Mouse (Mus musculus): ENCODE measurements at regions not wholly inside any gene's neighbourhood (a gene's known extent, or its start where the extent isn't known, plus 50 kb on each side); places are given as distances from the start of the nearest gene placed in this dataset.
A peak's percentile ranks its signal among the peaks of the same experiment; 100 is the strongest.

- H3K4me3 ChIP-seq (ENCODE audit: insufficient read depth in 1 of 2, low read depth in 1 of 2, low read length in 2 of 2, poor library complexity in 1 of 2, severe bottlenecking in 1 of 2): no peak overlapping the region
- H3K27ac ChIP-seq (ENCODE audit: insufficient read depth, low read depth, low read length, poor library complexity, severe bottlenecking): peak overlapping the region; percentile 8; the same call in 1 of the 2 replicates
- in situ Hi-C loops (cut with MboI; ENCODE audit: low sequenced_read_pairs in 2 of 2, unreplicated experiment in 2 of 2): no loop called here
- H3K4me1 ChIP-seq (ENCODE audit: control insufficient read depth in 2 of 2, insufficient read depth in 2 of 2, low read length in 2 of 2, poor library complexity in 1 of 2): peaks cover 14 to 18% of the 10 kb centered on the region in 2 experiments; a peak in 3 of 4 replicates
- 0 out of 2 replicates have a peak overlapping the region, but pooled peaks have one; percentile 3 for H3K9ac ChIP-seq (ENCODE audit: insufficient read depth, low read depth, low read length, poor library complexity, severe bottlenecking)
- no peaks in the 10 kb centered on the region for H3K9me3 ChIP-seq (ENCODE audit: control insufficient read depth, insufficient read depth, low read depth, low read length)
- DNase-seq (ENCODE audit: low read depth, low spot score): peak; percentile 52
- no peaks in the 10 kb centered on the region for H3K36me3 ChIP-seq (ENCODE audit: control insufficient read depth, insufficient read depth, low read length, poor library complexity, severe bottlenecking)
- TF ChIP-seq ZNF384 (IDR thresholded peaks at IDR 0.05; ENCODE audit: low read depth, low read length) (no peak), HCFC1 (IDR thresholded peaks at IDR 0.05; ENCODE audit: borderline replicate concordance, insufficient read depth, low read length) (no peak), CHD2 (IDR thresholded peaks at IDR 0.05; ENCODE audit: low read depth, low read length) (no peak), MAFK (IDR thresholded peaks at IDR 0.05; ENCODE audit: insufficient read depth, low read depth, low read length) (no peak), ZC3H11A (IDR thresholded peaks at IDR 0.05; ENCODE audit: borderline replicate concordance, low read depth, low read length) (no peak)
These were observed 193.3 kb upstream of the Trib2 start for GRCm38 (mm10) chr12:16009822-16010620.

DNA sequence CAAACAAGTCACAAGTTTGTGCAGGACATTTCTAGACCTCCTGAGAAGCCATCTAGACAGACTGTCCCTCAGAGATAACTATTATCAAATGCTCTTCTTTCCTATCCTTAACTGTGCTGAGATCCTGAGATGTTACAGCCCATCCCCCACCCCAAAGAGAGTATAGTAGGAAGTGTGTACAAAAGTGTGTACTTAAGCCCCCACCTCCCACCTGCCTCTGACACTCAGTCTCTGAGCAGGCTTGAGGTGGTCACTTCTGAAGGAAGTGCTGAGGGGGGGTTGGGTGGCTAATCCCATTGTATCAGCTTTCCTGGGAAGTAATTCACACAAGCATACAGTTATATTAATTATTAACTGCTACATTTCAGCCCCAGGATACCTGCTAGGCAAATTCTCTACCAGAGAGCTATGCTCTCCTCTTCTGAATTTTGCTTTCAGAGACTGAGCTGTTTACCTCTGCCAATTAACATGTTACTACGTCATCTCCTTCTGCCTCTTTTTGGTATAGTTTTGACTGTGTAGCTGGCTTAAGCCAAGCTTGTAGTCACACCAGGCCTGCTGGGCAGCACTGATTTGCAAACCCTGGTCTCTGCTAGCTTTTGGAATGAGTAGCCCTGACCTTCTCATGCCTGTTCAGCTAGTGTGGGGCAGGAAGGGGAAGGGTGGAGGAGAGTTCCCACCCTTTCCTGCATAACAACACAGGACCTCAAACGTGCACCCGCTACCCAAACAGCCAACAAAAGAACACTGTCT, 192.2 kb upstream of the Trib2 start:
- Histone ChIP-seq H3K9ac (ENCODE audit: insufficient read depth, low read depth, low read length, poor library complexity, severe bottlenecking) (no peak overlapping the region), H3K4me1 (ENCODE audit: control insufficient read depth in 2 of 2, insufficient read depth in 2 of 2, low read length in 2 of 2, poor library complexity in 1 of 2) (peaks cover 14 to 17% of the 10 kb centered on the region in 2 experiments; a peak in 3 of 4 replicates), H3K9me3 (ENCODE audit: control insufficient read depth, insufficient read depth, low read depth, low read length) (no peaks in the 10 kb centered on the region), H3K27ac (ENCODE audit: insufficient read depth, low read depth, low read length, poor library complexity, severe bottlenecking) (peak overlapping the region; percentile 64; the same call in 1 of the 2 replicates), H3K36me3 (ENCODE audit: control insufficient read depth, insufficient read depth, low read length, poor library complexity, severe bottlenecking) (no peaks in the 10 kb centered on the region), H3K4me3 (ENCODE audit: insufficient read depth in 1 of 2, low read depth in 1 of 2, low read length in 2 of 2, poor library complexity in 1 of 2, severe bottlenecking in 1 of 2) (no peak overlapping the region)
- TF ChIP-seq MAFK (IDR thresholded peaks at IDR 0.05; ENCODE audit: insufficient read depth, low read depth, low read length) (no peak), ZNF384 (IDR thresholded peaks at IDR 0.05; ENCODE audit: low read depth, low read length) (no peak), ZC3H11A (IDR thresholded peaks at IDR 0.05; ENCODE audit: borderline replicate concordance, low read depth, low read length) (no peak), HCFC1 (IDR thresholded peaks at IDR 0.05; ENCODE audit: borderline replicate concordance, insufficient read depth, low read length) (no peak), CHD2 (IDR thresholded peaks at IDR 0.05; ENCODE audit: low read depth, low read length) (no peak)
- in situ Hi-C loops (cut with MboI; ENCODE audit: low sequenced_read_pairs in 2 of 2, unreplicated experiment in 2 of 2): no loop called here
- no peak for DNase-seq (ENCODE audit: low read depth, low spot score)

- H3K4me3 ChIP-seq (ENCODE audit: insufficient read depth in 1 of 2, low read depth in 1 of 2, low read length in 2 of 2, poor library complexity in 1 of 2, severe bottlenecking in 1 of 2): no peak overlapping the region
- H3K9ac ChIP-seq (ENCODE audit: insufficient read depth, low read depth, low read length, poor library complexity, severe bottlenecking): no peak overlapping the region
- TF ChIP-seq ZC3H11A (IDR thresholded peaks at IDR 0.05; ENCODE audit: borderline replicate concordance, low read depth, low read length): no peak
- in situ Hi-C loops (cut with MboI; ENCODE audit: low sequenced_read_pairs in 2 of 2, unreplicated experiment in 2 of 2): no loop called here
- H3K36me3 ChIP-seq (ENCODE audit: control insufficient read depth, insufficient read depth, low read length, poor library complexity, severe bottlenecking): no peaks in the 10 kb centered on the region
- no peak overlapping the region; the same call in 1 of the 2 replicates for H3K27ac ChIP-seq (ENCODE audit: insufficient read depth, low read depth, low read length, poor library complexity, severe bottlenecking)
- no peaks in the 10 kb centered on the region for H3K9me3 ChIP-seq (ENCODE audit: control insufficient read depth, insufficient read depth, low read depth, low read length)
- no peak for DNase-seq (ENCODE audit: low read depth, low spot score)
- H3K4me1 ChIP-seq (ENCODE audit: control insufficient read depth in 2 of 2, insufficient read depth in 2 of 2, low read length in 2 of 2, poor library complexity in 1 of 2): peaks cover 14 to 16% of the 10 kb centered on the region in 2 experiments; a peak in 3 of 4 replicates
These were observed 191.5 kb upstream of the Trib2 start for GRCm38 (mm10) chr12:16008261-16008660.

DNA sequence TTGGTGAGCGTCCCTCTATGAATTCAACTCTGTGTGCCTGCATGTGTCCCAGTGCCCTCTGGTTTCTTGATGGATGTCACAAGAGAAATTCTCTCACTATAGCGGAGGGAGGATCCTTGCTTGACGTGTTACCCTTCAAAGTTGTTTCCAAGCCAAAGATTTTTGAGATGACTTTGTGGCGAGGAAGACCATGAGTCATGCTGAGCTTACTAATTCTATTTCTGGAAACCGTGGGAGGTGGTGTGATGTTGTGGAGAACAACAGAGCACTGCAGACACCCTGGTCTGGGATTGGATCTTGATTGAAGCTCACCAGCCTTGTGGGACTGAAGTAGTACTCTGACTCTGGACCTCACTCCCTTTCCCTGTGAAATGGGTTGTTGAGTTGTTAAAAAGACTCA, 190.0 kb upstream of the Trib2 start:
- H3K4me3 ChIP-seq (ENCODE audit: insufficient read depth in 1 of 2, low read depth in 1 of 2, low read length in 2 of 2, poor library complexity in 1 of 2, severe bottlenecking in 1 of 2): no peak overlapping the region
- peaks cover 13 to 14% of the 10 kb centered on the region in 2 experiments; a peak in 3 of 4 replicates for H3K4me1 ChIP-seq (ENCODE audit: control insufficient read depth in 2 of 2, insufficient read depth in 2 of 2, low read length in 2 of 2, poor library complexity in 1 of 2)
- H3K9me3 ChIP-seq (ENCODE audit: control insufficient read depth, insufficient read depth, low read depth, low read length): no peaks in the 10 kb centered on the region
- in situ Hi-C loops (cut with MboI; ENCODE audit: low sequenced_read_pairs in 2 of 2, unreplicated experiment in 2 of 2): no loop called here
- TF ChIP-seq CHD2 (IDR thresholded peaks at IDR 0.05; ENCODE audit: low read depth, low read length) (no peak), HCFC1 (IDR thresholded peaks at IDR 0.05; ENCODE audit: borderline replicate concordance, insufficient read depth, low read length) (no peak), ZNF384 (IDR thresholded peaks at IDR 0.05; ENCODE audit: low read depth, low read length) (no peak), ZC3H11A (IDR thresholded peaks at IDR 0.05; ENCODE audit: borderline replicate concordance, low read depth, low read length) (no peak), MAFK (IDR thresholded peaks at IDR 0.05; ENCODE audit: insufficient read depth, low read depth, low read length) (no peak)
- no peaks in the 10 kb centered on the region for H3K36me3 ChIP-seq (ENCODE audit: control insufficient read depth, insufficient read depth, low read length, poor library complexity, severe bottlenecking)
- H3K27ac ChIP-seq (ENCODE audit: insufficient read depth, low read depth, low read length, poor library complexity, severe bottlenecking): no peak overlapping the region
- DNase-seq (ENCODE audit: low read depth, low spot score): no peak
- no peak overlapping the region for H3K9ac ChIP-seq (ENCODE audit: insufficient read depth, low read depth, low read length, poor library complexity, severe bottlenecking)

All from ES-E14 (cell line).